Mouse (Mus musculus) embryonic facial prominence, embryonic 15.5 days (tissue): ENCODE measurements at regions not wholly inside any gene's neighbourhood (a gene's known extent, or its start where the extent isn't known, plus 50 kb on each side); places are given as distances from the start of the nearest gene placed in this dataset.
A peak's percentile ranks its signal among the peaks of the same experiment; 100 is the strongest.

ENCODE experiments used
- ATAC-seq: fragments of 200-750 bp; cut with Nextera tagmentation; 2 replicates; pipeline ENCODE4 v1.8.0; 2017; ENCODE audit warnings: low read depth, moderate TSS enrichment; ENCODE audit not compliant: insufficient number of reproducible peaks, low FRiP score, low TSS enrichment
- H3K27ac ChIP-seq: fragments of 300-500 bp; sonication (generic); replicated peaks from 2 replicates; pipeline ENCODE4 v1.5.1; 2015; ENCODE audit warnings: mild to moderate bottlenecking, inconsistent platforms
- H3K27me3 ChIP-seq: fragments of 300-500 bp; sonication (generic); 2 replicates; pipeline ENCODE4 v1.6.1; 2015; ENCODE audit warnings: inconsistent platforms
- H3K36me3 ChIP-seq: fragments of 300-500 bp; sonication (generic); 2 replicates; pipeline ENCODE4 v1.6.1; 2015; ENCODE audit warnings: mild to moderate bottlenecking, inconsistent platforms
- H3K4me1 ChIP-seq: fragments of 300-500 bp; sonication (generic); 2 replicates; pipeline ENCODE4 v1.6.1; 2015; ENCODE audit warnings: inconsistent platforms
- H3K4me2 ChIP-seq: fragments of 300-500 bp; sonication (generic); replicated peaks from 2 replicates; pipeline ENCODE4 v1.6.1; 2015; ENCODE audit warnings: mild to moderate bottlenecking, inconsistent platforms
- H3K4me3 ChIP-seq: fragments of 300-500 bp; sonication (generic); replicated peaks from 2 replicates; pipeline ENCODE4 v1.5.1; 2015; ENCODE audit warnings: mild to moderate bottlenecking, inconsistent platforms
- H3K9ac ChIP-seq: fragments of 300-500 bp; sonication (generic); 2 replicates; pipeline ENCODE4 v1.6.1; 2015; ENCODE audit warnings: inconsistent platforms
- H3K9me3 ChIP-seq: fragments of 300-500 bp; sonication (generic); replicated peaks from 2 replicates; pipeline ENCODE4 v1.6.1; 2016; ENCODE audit warnings: inconsistent platforms
- WGBS: fragments of 180-500 bp; shearing (Covaris S2); methylation state at CpG from one replicate; pipeline ENCODE4 v1.1.7; 2015; 5-methylcytosine and 5-hydroxymethylcytosine counted together

- H3K9ac ChIP-seq, result no peak overlapping the region
- no peaks in the 10 kb centered on the region for H3K36me3 ChIP-seq
- H3K9me3 ChIP-seq, result no peaks in the 10 kb centered on the region
- no peaks in the 10 kb centered on the region for H3K27me3 ChIP-seq
- no peak overlapping the region for H3K4me3 ChIP-seq
- H3K4me1 ChIP-seq, result peaks cover 17% of the 10 kb centered on the region; the same call in 1 of the 2 replicates
- ATAC-seq, result no peak
- no peak overlapping the region for H3K4me2 ChIP-seq
- no peak overlapping the region for H3K27ac ChIP-seq
- 50% methylated on average over 5 of the region's 5 CpGs for WGBS
Measured at GRCm38 (mm10) chr11:117538732-117539131, 54.6 kb downstream of the Gm11733 start.

GRCm38 (mm10) chr11:117540609-117541008 is 56.4 kb downstream of the Gm11733 start:
- H3K4me3 ChIP-seq, result no peak overlapping the region
- no peaks in the 10 kb centered on the region for H3K36me3 ChIP-seq
- no peaks in the 10 kb centered on the region for H3K27me3 ChIP-seq
- no peak for ATAC-seq
- H3K4me1 ChIP-seq, result peaks cover 8% of the 10 kb centered on the region
- H3K27ac ChIP-seq, result no peak overlapping the region
- 32% methylated on average over 5 of the region's 5 CpGs for WGBS
- no peak overlapping the region for H3K9ac ChIP-seq
- no peak overlapping the region for H3K4me2 ChIP-seq
- no peaks in the 10 kb centered on the region for H3K9me3 ChIP-seq

- H3K4me1 ChIP-seq, result peaks cover 7% of the 10 kb centered on the region
- no peak overlapping the region for H3K9ac ChIP-seq
- no peak overlapping the region for H3K27ac ChIP-seq
Measured at GRCm38 (mm10) chr11:117541205-117541884, 57.2 kb downstream of the Gm11733 start.

GRCm38 (mm10) chr11:117543191-117543590 is 59.0 kb downstream of the Gm11733 start:
- no peak overlapping the region for H3K4me2 ChIP-seq
- H3K27me3 ChIP-seq, result no peaks in the 10 kb centered on the region
- H3K4me3 ChIP-seq, result no peak overlapping the region
- peaks cover 7% of the 10 kb centered on the region for H3K4me1 ChIP-seq
- no peaks in the 10 kb centered on the region for H3K9me3 ChIP-seq
- 30% methylated on average over 6 of the region's 6 CpGs for WGBS
- no peak overlapping the region for H3K27ac ChIP-seq
- H3K36me3 ChIP-seq, result no peaks in the 10 kb centered on the region
- no peak for ATAC-seq
- no peak overlapping the region for H3K9ac ChIP-seq

More at GRCm38 (mm10) chr11:117541205-117541884, 57.2 kb downstream of the Gm11733 start:
- 9% methylated on average over 6 of the region's 6 CpGs for WGBS
- no peak for ATAC-seq
- no peaks in the 10 kb centered on the region for H3K36me3 ChIP-seq
- H3K9me3 ChIP-seq, result no peaks in the 10 kb centered on the region
- no peaks in the 10 kb centered on the region for H3K27me3 ChIP-seq
- H3K4me2 ChIP-seq, result no peak overlapping the region
- H3K4me3 ChIP-seq, result no peak overlapping the region

- no peaks in the 10 kb centered on the region for H3K27me3 ChIP-seq
- no peak overlapping the region for H3K4me2 ChIP-seq
- 33% methylated on average over 6 of the region's 6 CpGs for WGBS
- no peak overlapping the region for H3K4me3 ChIP-seq
- peaks cover 7% of the 10 kb centered on the region for H3K4me1 ChIP-seq
- ATAC-seq, result no peak
- H3K36me3 ChIP-seq, result no peaks in the 10 kb centered on the region
- no peaks in the 10 kb centered on the region for H3K9me3 ChIP-seq
- H3K27ac ChIP-seq, result no peak overlapping the region
- no peak overlapping the region for H3K9ac ChIP-seq
Measured at GRCm38 (mm10) chr11:117544507-117544906, 60.3 kb downstream of the Gm11733 start.

- H3K9ac ChIP-seq, result no peak overlapping the region
- WGBS, result 68% methylated on average over 3 of the region's 3 CpGs
- H3K4me3 ChIP-seq, result no peak overlapping the region
- H3K36me3 ChIP-seq, result no peaks in the 10 kb centered on the region
- no peak overlapping the region for H3K4me2 ChIP-seq
- no peaks in the 10 kb centered on the region for H3K9me3 ChIP-seq
- H3K27me3 ChIP-seq, result no peaks in the 10 kb centered on the region
- no peak overlapping the region for H3K27ac ChIP-seq
- peaks cover 7% of the 10 kb centered on the region for H3K4me1 ChIP-seq
- ATAC-seq, result no peak
Measured at GRCm38 (mm10) chr11:117544926-117545325, 60.8 kb downstream of the Gm11733 start.

GRCm38 (mm10) chr11:117551926-117552325 is 67.8 kb downstream of the Gm11733 start:
- Histone ChIP-seq H3K4me3 (no peak overlapping the region), H3K27ac (no peak overlapping the region), H3K9ac (no peak overlapping the region), H3K9me3 (no peaks in the 10 kb centered on the region), H3K4me2 (no peak overlapping the region), H3K27me3 (no peaks in the 10 kb centered on the region), H3K36me3 (no peaks in the 10 kb centered on the region), H3K4me1 (no peaks in the 10 kb centered on the region)
- 96% methylated on average over 5 of the region's 5 CpGs for WGBS
- no peak for ATAC-seq

GRCm38 (mm10) chr11:117552430-117552969 is 68.3 kb downstream of the Gm11733 start:
- no peaks in the 10 kb centered on the region for H3K9me3 ChIP-seq
- no peak overlapping the region for H3K4me2 ChIP-seq
- no peak overlapping the region for H3K4me3 ChIP-seq
- ATAC-seq, result no peak
- H3K9ac ChIP-seq, result no peak overlapping the region
- no peak overlapping the region for H3K27ac ChIP-seq
- H3K27me3 ChIP-seq, result no peaks in the 10 kb centered on the region
- WGBS, result 87% methylated on average over 8 of the region's 8 CpGs
- no peaks in the 10 kb centered on the region for H3K36me3 ChIP-seq
- no peaks in the 10 kb centered on the region for H3K4me1 ChIP-seq

GRCm38 (mm10) chr11:117554111-117554510 is 69.9 kb downstream of the Gm11733 start:
- Histone ChIP-seq H3K4me1 (no peaks in the 10 kb centered on the region), H3K27ac (no peak overlapping the region), H3K4me2 (no peak overlapping the region), H3K9me3 (no peaks in the 10 kb centered on the region), H3K36me3 (no peaks in the 10 kb centered on the region), H3K27me3 (no peaks in the 10 kb centered on the region), H3K4me3 (no peak overlapping the region), H3K9ac (no peak overlapping the region)
- WGBS, result 49% methylated on average over 10 of the region's 10 CpGs
- ATAC-seq, result no peak

- H3K4me1 ChIP-seq, result no peaks in the 10 kb centered on the region
- H3K9ac ChIP-seq, result no peak overlapping the region
- ATAC-seq, result no peak
- no peaks in the 10 kb centered on the region for H3K9me3 ChIP-seq
- WGBS, result 81% methylated on average over 16 of the region's 16 CpGs
- 0 out of 2 replicates have a peak overlapping the region, but pooled peaks have one; percentile 13 for H3K27ac ChIP-seq
- no peaks in the 10 kb centered on the region for H3K36me3 ChIP-seq
- H3K4me2 ChIP-seq, result no peak overlapping the region
- H3K4me3 ChIP-seq, result no peak overlapping the region
- H3K27me3 ChIP-seq, result no peaks in the 10 kb centered on the region
Measured at GRCm38 (mm10) chr11:117557474-117558381, 73.6 kb downstream of the Gm11733 start.

- H3K36me3 ChIP-seq, result no peaks in the 10 kb centered on the region
- no peak for ATAC-seq
- no peaks in the 10 kb centered on the region for H3K4me1 ChIP-seq
- H3K4me3 ChIP-seq, result no peak overlapping the region
- no peaks in the 10 kb centered on the region for H3K27me3 ChIP-seq
- H3K4me2 ChIP-seq, result no peak overlapping the region
- H3K9me3 ChIP-seq, result no peaks in the 10 kb centered on the region
- H3K9ac ChIP-seq, result no peak overlapping the region
- H3K27ac ChIP-seq, result no peak overlapping the region
Measured at GRCm38 (mm10) chr11:117559839-117560238, 75.7 kb downstream of the Gm11733 start.
